Mouse (Mus musculus) bone marrow macrophage, adult 2 months (primary cell): ENCODE results near the gene Gm9044.
"Not testable (repeated sequence)": the region's sequence is repeated elsewhere in the genome, so short reads cannot be mapped to it uniquely, and the experiment has no call there.

Experiments
- CTCF ChIP-seq: IDR thresholded peaks from 2 replicates; pipeline ENCODE4 v1.5.1; 2012; ENCODE audit warnings: low read depth, mild to moderate bottlenecking, low read length, moderate library complexity
- POLR2A ChIP-seq: IDR thresholded peaks from 2 replicates; pipeline ENCODE4 v1.6.1; 2012; ENCODE audit warnings: mild to moderate bottlenecking, low read depth, low read length, borderline replicate concordance

DNA sequence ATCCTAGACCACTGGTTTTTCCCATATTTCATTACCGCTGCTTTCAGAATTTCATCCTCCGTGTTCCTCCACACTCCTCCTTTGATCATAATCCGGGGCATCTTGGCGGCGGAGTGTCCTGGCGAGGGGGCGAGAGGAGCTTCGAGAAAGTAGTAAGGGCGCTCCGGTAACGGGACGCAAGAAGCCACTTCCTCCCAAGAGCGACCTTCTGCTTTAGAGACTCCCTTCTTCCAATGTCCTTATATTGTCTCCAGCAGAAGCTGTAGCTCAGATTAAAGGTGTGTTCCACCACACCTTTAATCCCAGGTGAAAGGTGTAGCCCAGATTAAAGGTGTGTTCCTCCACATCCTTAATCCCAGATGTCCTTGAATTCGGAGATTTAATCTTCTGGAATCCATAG, at the start of gene Gm9044:
- not testable (repeated sequence) for TF ChIP-seq POLR2A, CTCF
